Mouse (Mus musculus) 3T3-L1 (cell line): Measurements from ENCODE around the gene Crygn.
"Not testable (repeated sequence)": the region's sequence is repeated elsewhere in the genome, so short reads cannot be mapped to it uniquely, and the experiment has no call there.

Experiments used
- DNase-seq: peaks from one replicate; pipeline ENCODE4 v3.0.0-alpha.2; 2015; ENCODE audit warnings: low read depth, low spot score

The Crygn gene

GRCm38 (mm10) chr5:24757816-24758215 is at the start of gene Crygn:
Gene Crygn, minus strand, starts transcription at chr5:24758008.
- DNase-seq, result no peak

DNA sequence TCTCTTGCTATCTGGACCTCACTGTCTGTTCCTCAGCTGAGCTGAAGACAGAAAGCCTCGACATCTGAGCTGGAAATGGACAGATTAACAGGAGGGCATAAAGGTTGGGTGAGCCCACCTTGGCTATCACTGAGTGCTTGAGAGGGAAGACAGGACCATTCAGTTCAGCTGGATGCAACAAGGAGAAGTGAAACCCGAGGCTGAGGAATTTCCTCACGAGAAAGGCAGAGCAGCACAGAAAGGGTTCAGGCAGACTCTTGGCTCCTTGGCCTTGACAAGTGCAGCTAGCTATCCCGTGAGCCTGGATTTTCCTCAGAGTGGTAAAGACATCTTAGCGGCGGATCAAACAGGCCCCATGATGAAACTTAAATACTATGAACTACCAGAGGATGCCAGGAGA is 47.4 kb upstream of the Crygn start:
- no peak for DNase-seq

GRCm38 (mm10) chr5:24804661-24805060 is 46.9 kb upstream of the Crygn start:
- no peak for DNase-seq

DNA sequence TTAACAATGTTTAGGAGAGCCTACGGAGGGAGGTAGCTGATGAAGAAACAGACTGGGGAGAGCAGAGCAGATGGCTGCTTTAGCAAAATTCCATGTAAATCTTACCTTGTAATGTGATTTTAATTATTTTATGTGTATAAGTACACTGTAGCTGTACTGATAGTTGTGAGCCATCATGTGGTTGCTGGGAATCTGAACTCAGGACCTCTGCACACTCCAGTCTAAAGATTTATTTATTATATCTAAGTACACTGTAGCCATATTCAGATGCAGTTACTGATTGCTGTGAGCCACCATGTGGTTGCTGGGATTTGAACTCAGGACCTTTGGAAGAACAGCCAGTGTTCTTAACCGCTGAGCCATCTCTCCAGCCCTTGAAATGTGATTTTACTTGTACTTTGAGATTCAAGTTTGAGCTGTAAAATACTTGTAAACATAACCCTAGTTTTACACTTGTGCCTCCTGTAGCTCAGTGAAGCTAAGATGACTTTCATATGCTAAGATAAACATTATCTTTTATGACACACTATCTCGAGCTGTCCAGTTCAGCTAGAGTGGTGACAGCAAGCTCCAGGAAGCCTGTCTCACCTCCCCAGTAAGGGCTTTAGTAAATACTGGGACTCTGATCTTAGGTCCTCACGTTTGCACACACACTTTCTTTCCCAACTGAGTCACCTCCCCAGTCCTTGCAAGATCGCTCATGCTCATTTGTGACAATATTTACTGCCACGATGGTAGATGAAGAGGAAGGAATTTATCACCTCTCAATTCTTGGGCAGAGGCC is 44.2 kb upstream of the Crygn start:
- no peak for DNase-seq

GRCm38 (mm10) chr5:24800416-24800815 is 42.6 kb upstream of the Crygn start:
- no peak for DNase-seq

DNA sequence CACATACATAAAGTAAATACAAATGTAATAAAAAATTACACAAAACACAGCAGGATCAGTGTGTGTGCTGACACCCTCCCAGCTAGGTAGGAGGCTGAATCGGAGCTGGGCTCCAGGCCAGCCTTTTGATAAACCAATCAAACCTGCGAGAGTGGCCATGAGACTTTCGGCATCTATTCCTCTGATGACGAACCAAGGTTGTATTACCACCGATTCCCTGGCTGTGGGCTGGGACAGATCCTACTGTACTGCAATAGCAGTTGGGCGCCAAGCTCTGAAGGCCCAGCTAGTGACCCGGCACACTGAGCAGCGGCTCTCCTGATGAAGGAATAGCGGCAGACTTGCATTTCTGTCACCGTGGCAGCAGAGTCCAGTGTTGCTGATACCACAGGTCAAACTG is 40.8 kb upstream of the Crygn start:
- no peak for DNase-seq

DNA sequence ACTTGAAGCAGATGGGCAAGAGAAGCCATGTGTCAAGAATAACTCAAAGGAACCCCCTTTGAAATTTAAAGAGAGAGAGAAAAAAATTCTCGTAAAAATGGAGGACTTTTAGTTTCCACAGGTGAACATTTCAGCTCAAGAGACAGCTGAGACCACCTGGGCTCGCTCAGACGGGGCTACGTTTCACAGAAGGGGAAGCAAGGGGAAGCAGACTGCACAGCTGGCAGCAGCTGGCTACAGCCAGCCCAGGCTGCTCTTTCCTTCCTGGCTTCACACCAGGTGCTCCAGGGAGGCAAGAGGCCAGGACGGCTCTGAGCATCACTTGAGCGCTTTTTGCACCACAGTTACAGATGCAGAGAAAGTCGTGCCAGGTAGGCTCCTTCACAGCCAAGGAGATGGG is 40.0 kb upstream of the Crygn start:
- DNase-seq, result no peak

GRCm38 (mm10) chr5:24792961-24793360 is 35.2 kb upstream of the Crygn start:
- DNase-seq, result no peak

DNA sequence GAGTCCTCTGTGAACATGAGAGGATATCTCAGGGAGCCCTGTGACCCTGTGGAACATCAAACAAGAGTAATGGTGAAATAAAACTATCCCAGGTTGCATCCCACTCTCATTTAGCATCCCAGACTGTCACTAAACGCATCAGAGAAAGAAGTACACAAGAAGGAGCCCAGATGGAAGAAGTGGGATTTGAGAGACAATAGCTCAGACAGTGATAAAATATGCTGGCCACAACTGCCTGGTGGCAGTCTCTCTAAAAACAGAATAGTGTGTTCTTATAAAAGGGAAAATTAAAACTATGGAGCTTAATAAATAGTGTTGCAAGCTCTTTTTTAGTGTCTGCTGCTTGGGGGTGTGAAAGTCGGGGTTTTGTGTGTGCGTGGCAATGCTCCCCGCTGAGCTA is 25.1 kb upstream of the Crygn start:
- DNase-seq, result no peak

DNA sequence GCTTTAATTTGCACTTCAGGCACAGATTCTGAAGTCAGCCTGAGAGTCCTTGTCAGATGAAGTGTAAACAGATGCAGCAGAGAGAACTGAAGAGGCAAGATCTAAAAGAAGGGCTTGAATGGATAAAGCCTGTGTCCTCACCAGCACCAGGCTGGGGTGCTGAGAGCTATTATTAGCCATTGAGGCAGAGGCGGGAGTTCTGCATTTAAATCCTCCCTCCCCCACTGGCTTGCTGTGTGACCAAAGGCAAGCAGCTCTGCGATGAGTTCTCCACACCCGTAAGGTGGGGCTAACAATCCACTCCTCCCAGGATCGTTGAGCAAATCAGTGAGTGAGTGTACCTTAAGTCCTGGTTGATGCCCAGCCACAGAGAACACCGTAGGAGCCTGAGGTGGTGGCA is 23.2 kb upstream of the Crygn start:
- DNase-seq, result no peak

- DNase-seq, result peak; percentile 61
Observed at GRCm38 (mm10) chr5:24779881-24780512, 22.2 kb upstream of the Crygn start.

DNA sequence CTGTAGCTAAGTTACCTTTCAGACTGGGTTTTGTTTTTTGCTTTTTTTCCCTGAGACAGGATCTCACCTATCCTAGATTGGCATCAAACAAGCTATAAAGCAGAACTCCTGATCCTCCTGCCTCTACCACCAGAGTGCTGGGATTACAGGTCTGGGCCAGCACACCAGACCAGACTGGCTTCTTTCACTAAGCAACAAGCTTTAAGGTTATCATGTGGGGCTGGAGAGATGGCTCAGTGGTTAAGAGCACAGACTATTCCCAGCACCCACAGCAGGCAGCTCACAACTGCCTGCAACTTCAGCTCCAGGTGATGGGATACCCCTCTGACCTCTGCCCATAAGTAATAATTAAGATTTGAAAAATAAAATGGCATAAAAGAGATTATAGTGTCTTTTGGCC is 21.5 kb upstream of the Crygn start:
- DNase-seq, result no peak

DNA sequence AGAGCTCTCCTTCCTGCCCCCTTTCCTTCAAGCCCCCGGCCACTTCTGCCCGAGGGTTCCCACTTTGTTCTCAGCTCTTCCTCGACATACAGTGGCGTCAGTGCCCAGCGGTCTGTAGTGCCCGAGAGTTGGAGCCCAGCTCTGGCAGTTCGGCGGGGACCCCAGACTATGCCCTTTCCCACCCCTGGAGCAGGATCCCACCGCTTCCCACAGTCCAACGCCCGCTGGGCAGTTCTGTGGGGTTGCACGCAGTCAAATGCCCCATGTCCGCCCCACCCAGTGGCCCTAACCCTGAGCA is 21.0 kb upstream of the Crygn start:
- DNase-seq, result no peak

DNA sequence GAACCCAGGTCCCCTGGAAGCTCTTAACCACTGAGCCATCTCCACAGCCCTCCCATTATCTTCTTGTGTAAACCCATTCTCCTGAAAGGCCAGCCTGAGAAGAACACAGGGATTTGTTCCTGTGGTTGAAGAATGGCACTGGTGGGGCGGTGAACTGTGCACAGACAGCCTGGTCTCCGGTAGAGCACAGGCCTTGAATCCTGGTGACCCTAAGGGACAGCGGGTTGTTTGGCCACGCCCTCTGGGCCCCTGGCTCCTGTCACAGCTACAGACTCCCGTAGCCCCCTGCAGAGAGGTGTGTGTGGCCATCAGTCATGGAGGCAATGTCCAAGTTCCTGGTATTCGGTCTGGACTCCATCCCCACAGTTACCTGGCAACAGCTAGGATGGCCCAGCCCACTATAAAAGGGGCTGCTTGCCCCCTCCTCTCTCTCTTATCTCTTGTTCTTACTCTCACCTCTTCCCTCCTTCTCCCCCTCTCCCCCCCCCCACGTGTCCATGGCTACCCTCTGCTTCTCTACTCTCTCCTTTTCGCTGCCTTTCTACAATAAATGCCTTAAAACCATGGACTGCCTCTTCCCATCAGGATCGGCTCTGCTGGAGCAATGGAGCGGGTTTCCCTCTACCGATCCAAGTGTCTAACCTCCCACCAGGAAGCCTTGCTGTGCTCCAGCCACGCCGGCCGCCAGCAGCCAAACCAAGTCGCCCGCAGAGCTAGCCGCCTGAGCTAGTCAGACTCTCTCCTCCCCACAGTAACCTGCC is 20.5 kb upstream of the Crygn start:
- DNase-seq, result no peak

DNA sequence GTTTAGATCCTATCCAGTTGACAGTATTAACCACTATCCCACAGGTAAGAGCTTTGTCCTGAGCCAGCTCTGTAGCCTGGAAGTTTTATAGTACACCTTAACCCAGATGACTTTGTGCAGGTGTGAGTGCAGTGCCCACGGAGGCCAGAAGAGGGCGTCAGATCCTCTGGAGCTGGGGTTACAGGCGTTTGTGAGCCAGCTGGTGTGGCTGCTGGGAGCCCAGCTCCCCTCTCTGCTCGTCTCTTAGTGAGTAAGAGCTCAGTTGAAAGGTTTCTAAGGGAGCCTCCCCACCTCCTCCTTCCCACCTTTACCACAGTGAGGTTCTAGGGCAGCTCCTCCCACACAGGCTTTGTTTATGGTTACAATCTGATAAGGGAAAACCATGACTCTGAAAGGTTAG is 18.9 kb upstream of the Crygn start:
- no peak for DNase-seq

DNA sequence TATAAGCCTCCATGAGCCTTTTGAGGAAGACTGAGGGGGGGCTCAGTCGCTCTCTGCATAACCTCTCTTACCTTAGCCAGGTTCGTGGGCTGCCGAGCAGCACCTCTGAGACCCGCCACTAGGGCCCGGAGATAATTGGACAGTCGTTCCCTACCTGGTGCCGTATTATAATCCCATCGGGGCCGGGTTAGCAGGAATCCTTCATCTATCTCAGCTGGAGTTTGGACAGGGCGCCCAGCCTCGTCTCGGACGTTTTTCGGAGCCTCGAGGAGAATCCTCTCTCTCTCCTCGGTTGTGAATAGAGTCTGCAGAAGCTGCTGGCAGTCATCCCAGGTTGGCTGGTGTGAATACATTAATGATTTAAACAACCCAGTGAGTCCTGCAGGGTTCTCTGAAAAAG is 16.7 kb upstream of the Crygn start:
- not testable (repeated sequence) for DNase-seq

- no peak for DNase-seq
Observed at GRCm38 (mm10) chr5:24756931-24757330, 877 bp downstream of the Crygn start.

GRCm38 (mm10) chr5:24752175-24752498 is 5.7 kb downstream of the Crygn start:
- no peak for DNase-seq

- peak; percentile 95 for DNase-seq
Observed at GRCm38 (mm10) chr5:24751305-24752174, 6.3 kb downstream of the Crygn start.

DNA sequence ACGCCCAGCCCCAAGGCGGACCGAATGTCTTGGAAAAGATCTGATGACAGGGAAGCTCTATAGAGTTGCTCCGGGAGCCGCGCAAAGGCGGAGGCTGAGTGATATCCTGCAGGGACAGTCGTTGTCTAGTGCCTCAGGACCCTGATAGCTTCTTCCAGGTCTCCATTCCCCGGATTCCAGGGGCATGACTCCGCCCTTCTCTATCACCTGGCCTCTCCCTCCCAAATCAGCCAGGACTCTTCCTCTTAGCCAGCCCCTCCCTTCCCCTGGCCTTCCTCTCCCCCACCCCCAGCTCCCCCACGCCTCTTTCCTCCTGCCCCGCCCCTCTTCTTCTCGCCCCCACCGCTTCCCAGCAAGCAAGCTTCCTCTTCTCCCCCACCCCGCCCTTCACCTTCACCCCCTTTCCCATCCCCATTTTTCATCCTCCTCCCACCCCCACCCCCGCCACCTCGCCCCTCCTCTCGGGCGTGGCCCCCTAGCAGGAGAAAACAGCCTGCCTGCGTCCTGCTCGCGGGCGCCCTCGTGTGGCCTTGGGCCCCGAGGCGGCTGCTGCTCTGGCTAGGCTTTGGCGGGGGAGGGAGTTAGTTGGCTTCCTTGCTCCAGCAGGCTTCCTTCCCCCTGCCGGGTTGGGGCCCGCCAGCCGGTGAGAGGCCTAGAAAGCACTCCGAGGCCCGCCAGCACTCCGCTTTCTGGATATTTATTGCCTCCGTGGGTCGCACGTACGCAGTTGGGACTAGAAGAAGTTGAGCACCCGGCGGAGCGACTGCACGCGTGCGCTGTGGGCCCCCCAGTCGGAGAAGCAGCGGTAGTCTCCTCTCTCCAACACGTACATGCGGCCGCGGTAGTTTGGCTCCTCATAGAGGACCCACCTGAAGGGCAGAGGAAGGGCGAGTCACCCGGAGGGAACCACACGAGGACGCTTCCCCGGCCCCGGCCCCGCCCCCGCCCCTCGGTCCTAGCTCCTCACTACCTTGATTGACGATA is 7.2 kb downstream of the Crygn start:
- DNase-seq, result peak; percentile 84

DNA sequence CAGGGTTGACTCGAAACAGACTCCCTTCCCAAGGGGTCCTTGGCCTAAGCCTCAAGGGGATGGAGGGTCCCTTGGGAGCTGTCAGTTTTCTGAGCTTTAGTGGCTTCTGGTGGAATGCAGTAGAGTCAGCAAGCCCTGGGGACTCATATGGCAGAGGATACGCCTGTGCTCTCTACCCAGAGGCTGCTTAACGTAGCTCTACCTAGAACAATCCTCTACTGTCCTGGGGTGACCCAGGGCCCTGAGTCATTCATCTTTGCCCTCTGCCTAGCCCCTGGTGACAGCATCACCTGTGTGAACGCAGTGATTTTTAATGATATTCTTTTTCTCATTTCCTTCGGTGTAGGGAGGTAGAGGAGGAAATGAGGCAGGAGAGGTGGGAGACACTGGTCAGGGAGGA is 8.1 kb downstream of the Crygn start:
- no peak for DNase-seq
